Mouse (Mus musculus): ENCODE data around the gene Chd3.

DNA sequence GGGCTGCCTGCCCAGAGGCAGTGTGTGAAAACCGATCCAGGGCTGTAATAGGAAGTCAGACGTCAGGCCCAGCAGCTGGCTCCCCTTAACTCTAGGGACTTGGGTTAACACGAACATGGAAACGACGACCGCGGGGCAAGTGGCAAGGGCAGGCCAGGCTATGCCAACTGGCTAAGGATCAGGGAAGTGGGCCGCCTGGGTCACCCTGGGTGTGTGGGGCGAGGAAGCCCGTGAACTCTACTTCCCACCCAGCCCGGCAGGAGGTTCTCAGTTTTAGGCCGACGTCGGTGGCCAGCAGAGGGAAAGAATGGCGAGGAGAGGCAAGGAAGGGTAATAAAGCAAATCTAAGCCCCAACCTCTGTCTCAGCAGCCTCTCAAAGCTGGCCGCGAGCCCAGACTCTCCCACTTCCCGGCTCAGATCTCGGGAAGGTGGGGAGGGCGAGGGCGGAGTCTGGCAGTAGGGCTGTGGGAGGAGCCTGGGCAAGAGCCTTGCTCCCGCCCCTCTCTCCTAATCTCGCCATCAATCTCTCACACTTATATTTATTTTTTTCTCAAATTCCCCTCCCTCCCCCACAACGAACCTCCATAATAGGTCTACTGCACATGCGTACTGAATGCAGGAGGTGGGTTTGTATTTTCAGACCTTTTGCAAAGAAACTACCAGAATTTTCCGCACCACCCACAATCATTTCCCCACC, 2.9 kb downstream of the Chd3 start:
- TF ChIP-seq CTCF (IDR thresholded peaks at IDR 0.05; ENCODE audit: extremely low read depth, insufficient read depth, insufficient read length, insufficient replicate concordance): no peak
- peak; percentile 52; the same call in 1 of the 2 replicates for TF ChIP-seq POLR2A (IDR thresholded peaks at IDR 0.05; ENCODE audit: low read depth, low read length)
